Mouse (Mus musculus) left cerebral cortex, adult 2 months (tissue): Measurements from ENCODE around the gene Epha3. TPM values are rescaled to one million over a fixed set of nuclear protein-coding genes. Genes with fewer than 3 reads are reported as not detected.

Experiments
- DNase-seq, 2 experiments: peaks; one replicate each; pipeline ENCODE4 v3.0.0; 2021 to 2022; ENCODE audit warnings: low spot score in 2 of 2, mixed read lengths in 1 of 2; ENCODE audit errors: extremely low spot score in 1 of 2
- H3K27ac ChIP-seq: fragments of 200-600 bp; 2 replicates; pipeline ENCODE4 v1.8.1; 2022
- H3K4me3 ChIP-seq: fragments of 200-600 bp; 2 replicates; pipeline ENCODE4 v1.8.1; 2022
- CTCF ChIP-seq: fragments of 200-600 bp; IDR thresholded peaks from 2 replicates; pipeline ENCODE4 v1.8.1; 2022; ENCODE audit warnings: antibody characterized with exemption, mild to moderate bottlenecking, moderate library complexity
- intact Hi-C: fragments of 180-260 bp; cut with DNase I; formaldehyde crosslinking; loops from one replicate; pipeline ENCODE4 v1.15.1; 2025
- total RNA-seq, 2 experiments: library from RNA; stranded (reverse); gene quantifications; 2 replicates each; pipeline ENCODE4 v1.2.3; 2021

Epha3 gene
- total RNA-seq, 2 experiments from 2014 or later, result 11.8 to 16.1 TPM

DNA sequence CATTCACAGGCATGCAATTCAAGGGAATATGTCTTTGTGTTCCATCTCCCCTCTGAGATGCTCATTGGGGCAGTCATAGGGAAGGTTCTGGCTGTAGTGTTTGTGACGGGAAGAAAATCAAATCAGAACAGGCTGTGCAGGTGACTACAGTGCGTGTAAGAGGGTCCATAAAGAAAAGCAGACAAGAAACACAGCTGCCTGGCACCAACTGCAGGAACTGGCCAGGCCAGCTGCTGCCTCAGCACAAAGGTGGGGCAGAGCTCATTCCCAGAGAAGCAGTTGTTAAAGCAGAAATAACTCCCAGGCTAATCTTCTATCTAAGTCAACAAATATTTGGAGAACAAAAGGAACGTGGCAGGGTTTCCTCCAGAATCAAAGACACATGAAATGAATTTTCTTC is 222.4 kb downstream of the Epha3 start:
- no peak overlapping the region for H3K4me3 ChIP-seq
- no peak for TF ChIP-seq CTCF

DNA sequence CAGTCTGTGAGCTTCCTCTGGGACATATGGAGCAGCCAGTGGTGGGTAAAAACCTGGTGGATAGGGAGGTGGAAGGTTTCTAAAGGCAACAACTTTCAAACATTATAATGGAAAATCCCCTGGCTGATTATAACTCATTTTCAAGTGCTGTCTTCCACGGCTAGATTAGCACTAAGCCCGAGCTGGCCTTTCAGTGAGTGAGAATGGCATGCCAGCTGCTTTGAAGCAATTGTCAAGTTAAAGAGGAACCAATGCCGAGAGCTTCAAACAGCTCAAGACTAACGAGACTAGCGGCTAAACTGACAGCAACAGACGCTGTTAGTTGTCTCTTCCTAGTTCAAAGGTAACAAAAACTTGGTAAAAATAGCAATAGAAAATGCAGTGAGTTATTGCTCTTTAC is 225.3 kb downstream of the Epha3 start:
- intact Hi-C loops, result no loop called here
- DNase-seq, result no peak
- Histone ChIP-seq H3K27ac (no peak overlapping the region), H3K4me3 (no peak overlapping the region)
- no peak for TF ChIP-seq CTCF

More for the DNA sequence above, 222.4 kb downstream of the Epha3 start:
- no peak for DNase-seq
- no peak overlapping the region for H3K27ac ChIP-seq
- intact Hi-C loops, result no loop called here

DNA sequence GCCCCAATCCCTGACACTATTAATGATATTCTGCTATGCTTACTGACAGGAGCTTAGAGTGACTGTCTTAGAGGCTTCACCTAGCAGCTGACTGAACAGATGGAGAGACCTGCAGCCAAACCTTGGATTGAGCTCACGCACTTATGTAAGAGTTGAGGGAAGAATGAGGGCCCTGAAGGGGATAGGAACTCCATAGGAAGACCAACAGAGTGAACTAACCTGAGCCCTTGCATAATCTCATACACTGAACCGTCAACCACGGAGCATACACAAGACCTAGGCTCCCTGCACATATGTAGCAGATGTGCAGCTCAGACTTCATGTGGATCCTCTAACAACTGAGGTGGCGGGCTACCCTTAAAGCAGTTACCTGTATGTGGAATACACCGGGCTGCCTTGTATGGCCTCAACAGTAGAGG is 230.2 kb downstream of the Epha3 start:
- H3K27ac ChIP-seq, result no peak overlapping the region
- intact Hi-C loops, result no loop called here

DNA sequence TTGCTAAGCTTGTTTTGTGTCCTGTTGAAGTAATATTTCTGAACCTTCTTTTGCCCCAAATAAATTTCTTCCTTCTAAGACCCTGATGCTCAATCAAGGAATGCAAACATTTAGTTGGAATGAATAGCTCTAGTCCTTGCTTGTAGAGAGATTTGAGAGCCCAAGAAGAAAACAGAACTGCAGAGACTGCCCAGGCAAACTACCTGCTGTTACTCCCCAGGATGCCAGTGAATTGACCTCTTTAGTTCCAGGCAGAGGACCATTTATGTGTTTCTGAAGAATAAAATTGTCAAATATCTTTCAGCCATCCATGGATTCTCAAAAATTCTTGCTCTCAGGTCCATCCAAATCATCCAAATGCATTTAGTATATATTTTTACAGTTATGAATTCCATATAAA is 238.7 kb downstream of the Epha3 start:
- DNase-seq, result no peak
- no peak for TF ChIP-seq CTCF
- intact Hi-C loops, result no loop called here
- H3K27ac ChIP-seq, result no peak overlapping the region
- H3K4me3 ChIP-seq, result no peak overlapping the region

More for the DNA sequence above, 230.2 kb downstream of the Epha3 start:
- DNase-seq, result no peak
- no peak overlapping the region for H3K4me3 ChIP-seq
- TF ChIP-seq CTCF, result no peak

DNA sequence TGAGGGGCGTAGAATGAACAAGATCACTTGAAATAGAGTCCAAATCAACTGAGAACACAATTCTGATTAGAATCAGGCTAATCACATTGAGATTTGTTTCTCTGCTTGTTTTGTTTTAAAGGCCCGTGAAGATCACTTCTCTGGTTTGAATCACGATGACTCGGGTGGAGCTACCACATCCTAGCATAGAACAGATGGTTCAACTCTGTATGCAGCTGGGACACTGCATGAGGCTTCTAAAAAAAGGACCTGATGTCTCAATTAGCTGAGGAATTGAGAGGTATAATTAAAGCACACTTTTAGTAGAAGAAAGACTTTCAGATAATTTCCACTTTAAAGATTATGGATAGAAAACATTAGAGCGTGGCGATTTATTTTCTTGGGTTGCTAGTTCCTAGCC is 242.1 kb downstream of the Epha3 start:
- no peak overlapping the region for H3K27ac ChIP-seq
- intact Hi-C loops, result no loop called here
- TF ChIP-seq CTCF, result no peak
- no peak for DNase-seq
- no peak overlapping the region for H3K4me3 ChIP-seq

DNA sequence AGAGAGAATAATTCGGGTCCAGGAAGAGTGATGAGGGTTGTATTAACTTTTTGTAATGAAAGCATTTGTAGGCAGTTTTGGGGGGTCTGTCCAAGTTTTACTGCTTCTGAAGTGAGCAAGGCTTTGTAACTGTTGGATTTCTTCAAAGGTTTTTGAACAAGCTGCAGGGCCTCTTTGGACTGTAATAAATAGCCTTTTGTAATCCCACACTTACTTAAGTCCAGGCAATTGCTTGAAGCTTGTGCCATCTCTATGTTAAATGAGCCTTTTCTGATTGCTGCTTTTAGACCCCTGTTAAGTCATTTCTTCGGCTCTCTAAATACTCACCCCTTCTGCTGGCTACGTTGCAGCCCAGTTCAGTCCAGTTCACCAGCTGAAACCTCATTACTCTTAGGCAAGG is 248.6 kb downstream of the Epha3 start:
- intact Hi-C loops, result no loop called here
- no peak overlapping the region for H3K27ac ChIP-seq
- no peak for DNase-seq
- TF ChIP-seq CTCF, result no peak
- H3K4me3 ChIP-seq, result no peak overlapping the region

DNA sequence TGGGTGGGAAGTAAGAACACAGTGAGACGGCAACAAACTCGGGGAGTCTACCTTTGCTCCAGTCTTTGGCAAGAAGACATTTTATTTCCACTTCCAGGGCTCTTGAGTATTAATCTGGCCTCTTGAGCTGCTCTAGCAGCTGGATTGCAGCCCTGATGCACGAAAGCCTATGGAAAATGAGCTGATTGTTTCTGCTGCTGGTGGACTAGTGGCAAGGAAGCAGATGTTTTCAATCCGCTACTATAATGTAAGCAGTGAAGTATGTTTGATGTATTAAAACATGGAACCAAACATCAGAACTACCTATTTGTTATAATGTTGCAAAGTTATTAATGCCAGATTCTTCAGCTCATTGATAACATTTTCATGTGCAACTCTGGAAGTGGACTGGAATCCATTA is 251.0 kb downstream of the Epha3 start:
- Histone ChIP-seq H3K4me3 (no peak overlapping the region), H3K27ac (no peak overlapping the region)
- TF ChIP-seq CTCF, result no peak
- no peak for DNase-seq
- intact Hi-C loops, result no loop called here

DNA sequence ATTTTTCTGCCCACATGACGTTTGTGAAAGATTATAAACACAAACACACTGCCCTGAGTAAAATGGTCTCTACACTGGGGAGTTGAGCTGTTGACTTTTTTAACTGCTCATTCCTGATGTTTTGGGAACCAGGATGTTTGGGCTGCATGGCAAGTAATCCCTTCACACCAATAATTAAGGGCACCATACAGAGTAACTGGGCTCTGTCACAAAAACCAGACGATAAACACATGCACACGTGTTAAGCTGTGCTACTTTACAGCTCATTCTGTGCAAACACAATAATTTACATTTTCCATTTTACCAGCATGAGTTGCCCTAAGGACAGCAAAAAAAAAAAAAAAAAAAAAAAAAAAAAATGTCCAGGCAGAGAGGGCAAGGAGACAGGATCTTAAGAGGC is 263.7 kb downstream of the Epha3 start:
- Histone ChIP-seq H3K4me3 (no peak overlapping the region), H3K27ac (no peak overlapping the region)
- intact Hi-C loops, result no loop called here
- TF ChIP-seq CTCF, result no peak
- no peak for DNase-seq

DNA sequence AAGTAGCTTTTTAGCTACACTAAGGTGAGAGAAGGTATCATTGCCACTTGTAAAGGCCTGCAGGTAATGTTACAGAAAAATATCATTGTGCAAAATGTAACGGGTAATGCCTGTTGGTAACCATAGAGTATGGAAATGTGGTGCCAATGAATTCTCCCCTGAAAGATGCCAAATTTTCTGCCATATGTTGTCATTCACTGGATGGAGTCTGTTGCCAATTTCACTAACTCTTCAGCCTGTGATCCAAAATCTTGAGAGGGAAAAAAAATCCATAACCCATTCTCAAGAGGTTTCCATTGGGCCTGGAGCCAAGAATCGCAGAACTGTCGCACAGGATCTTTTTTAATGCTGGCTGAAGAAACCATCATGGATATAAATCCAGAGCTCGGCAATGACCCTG is 269.3 kb downstream of the Epha3 start:
- no peak for TF ChIP-seq CTCF
- intact Hi-C loops, result no loop called here
- no peak for DNase-seq
- Histone ChIP-seq H3K4me3 (no peak overlapping the region), H3K27ac (no peak overlapping the region)

DNA sequence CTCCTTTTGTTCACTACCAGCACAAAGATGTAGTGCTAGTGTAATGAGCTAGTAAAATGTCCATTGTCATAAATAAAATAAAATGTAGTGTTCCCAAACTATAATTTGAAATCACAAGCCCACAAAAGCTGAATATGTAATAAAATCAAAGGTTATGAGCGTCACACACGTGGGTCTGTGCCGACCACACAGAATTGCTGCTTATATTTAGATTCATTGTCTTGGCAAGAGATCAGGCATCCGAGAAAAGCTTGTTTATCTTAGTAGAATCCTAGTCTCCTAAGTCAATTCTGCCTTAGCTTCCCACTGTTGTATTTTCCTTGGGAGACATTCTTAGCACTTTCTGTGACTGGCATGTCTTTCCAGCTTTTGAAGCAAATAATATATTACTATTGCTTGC is 294.2 kb downstream of the Epha3 start:
- H3K27ac ChIP-seq, result no peak overlapping the region
- DNase-seq, result no peak
- TF ChIP-seq CTCF, result no peak
- no peak overlapping the region for H3K4me3 ChIP-seq
- intact Hi-C loops, result no loop called here

DNA sequence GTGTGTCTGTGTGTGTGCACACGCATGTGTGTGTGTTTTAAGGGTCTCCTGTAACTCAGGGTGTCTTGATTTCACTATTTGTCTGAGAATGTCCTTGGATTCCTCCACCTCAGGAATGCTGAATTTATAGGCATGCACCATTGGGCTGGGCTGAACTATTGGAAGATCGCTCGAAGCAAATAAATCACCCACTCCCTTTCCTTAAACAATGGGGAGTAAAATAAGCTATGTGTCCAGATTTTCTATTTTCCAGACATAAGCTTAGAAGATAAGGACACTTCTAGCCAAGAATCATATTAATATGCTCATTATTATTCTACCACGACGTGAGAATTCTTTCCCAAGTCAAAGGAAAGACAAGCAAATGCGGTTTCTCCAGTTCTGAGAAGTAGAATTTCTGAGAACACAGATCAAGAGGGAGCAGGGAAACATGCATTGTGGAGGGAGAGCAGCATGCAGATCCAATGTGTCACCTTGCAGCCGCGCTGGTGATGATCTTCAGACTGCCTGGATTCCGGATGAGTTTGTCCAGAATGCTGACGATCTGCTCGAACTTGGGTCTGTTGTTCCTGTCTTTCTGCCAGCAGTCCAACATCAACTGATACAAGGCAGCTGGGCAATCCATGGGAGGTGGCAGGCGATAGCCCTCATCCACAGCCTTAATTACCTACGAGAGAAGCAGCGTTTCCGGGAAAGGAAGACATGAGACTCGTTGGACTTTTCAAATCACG is 297.7 kb downstream of the Epha3 start:
- Histone ChIP-seq H3K4me3 (no peak overlapping the region), H3K27ac (no peak overlapping the region)
- DNase-seq, result no peak
- intact Hi-C loops, result no loop called here
- TF ChIP-seq CTCF, result no peak

DNA sequence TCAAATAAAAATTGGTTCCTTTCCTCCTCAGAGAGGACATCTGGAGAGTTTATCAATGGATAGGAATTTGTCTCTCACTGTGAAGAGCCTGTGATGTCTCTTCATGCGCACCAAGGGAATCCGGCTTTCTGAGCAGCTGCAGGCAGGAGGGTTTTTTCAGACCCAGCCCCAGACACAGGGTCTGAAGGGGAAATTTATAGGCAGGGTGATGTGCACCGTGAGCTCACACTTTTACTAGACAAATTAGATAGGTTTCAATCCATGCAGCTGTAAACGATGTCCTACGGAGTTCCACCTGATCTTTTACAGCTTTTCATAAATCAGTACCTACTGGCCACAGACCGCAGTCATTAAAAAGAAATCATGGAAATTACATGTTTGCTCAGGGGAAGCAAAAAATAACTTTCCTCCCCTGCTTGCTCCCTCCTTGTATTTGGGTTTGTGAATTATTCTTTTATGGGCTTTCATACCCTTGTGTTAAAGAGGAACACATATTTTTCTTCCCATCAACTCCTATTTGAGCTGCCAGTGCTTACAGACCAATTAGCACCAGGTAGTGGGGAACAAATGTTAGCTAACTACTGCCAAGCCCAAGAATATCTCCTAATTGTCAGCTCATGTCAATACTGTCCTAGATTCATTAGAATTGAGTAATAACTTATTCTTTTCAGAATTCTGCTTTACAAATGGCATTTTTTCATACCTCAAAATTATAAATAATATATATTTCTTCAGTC is 307.4 kb downstream of the Epha3 start:
- no peak for DNase-seq
- intact Hi-C loops, result no loop called here
- Histone ChIP-seq H3K27ac (no peak overlapping the region), H3K4me3 (no peak overlapping the region)
- no peak for TF ChIP-seq CTCF

DNA sequence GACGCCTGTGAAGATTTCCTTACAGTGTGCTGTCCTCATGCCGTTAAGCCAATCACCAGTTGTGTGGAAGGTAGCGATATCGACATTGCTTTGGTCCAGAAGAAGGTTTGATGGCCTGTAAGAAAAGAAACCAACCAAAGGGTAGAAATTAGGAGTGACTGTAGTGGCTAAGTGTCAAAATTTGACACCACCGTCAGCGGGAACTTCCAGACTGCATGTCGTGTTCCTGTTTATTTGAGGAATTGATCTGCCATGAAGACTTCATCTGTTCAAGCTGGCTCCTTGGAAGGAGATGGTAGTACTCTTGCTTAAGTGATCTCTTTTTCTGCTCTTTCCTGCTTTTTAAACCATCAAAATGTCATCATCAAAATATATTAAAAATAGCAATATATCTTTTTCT is 311.4 kb downstream of the Epha3 start:
- H3K4me3 ChIP-seq, result no peak overlapping the region
- no peak for DNase-seq
- intact Hi-C loops, result no loop called here
- no peak overlapping the region for H3K27ac ChIP-seq
- TF ChIP-seq CTCF, result no peak
